Mouse (Mus musculus) right cerebral cortex, adult 18-20 months (tissue): ENCODE measurements at regions not wholly inside any gene's neighbourhood (a gene's known extent, or its start where the extent isn't known, plus 50 kb on each side); places are given as distances from the start of the nearest gene placed in this dataset.
A peak's percentile ranks its signal among the peaks of the same experiment; 100 is the strongest.

ENCODE experiments used
- DNase-seq: peaks from one replicate; pipeline ENCODE4 v3.0.0; 2022; ENCODE audit warnings: mixed read lengths

DNA sequence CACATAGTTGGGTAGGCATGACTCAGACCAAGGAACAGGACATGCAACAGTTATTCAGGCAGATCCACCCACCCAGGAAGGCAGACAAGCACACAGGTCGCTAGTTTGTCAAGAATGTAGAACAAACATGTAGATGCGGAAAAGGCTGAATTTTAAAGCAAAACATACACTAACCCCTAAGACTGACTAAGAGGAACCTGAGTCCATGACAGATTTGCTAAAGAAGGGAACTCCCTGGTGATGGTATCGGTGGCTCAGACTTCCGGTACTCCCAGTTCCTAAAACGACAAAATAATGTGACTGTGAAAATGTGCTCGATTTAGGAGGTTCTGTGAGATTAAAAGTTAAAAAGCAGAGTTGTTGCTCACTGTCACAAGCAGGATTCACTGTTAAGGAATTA is 340.0 kb upstream of the Cited2 start:
- DNase-seq: no peak

GRCm38 (mm10) chr10:17385181-17385580 is 337.8 kb upstream of the Cited2 start:
- no peak for DNase-seq

DNA sequence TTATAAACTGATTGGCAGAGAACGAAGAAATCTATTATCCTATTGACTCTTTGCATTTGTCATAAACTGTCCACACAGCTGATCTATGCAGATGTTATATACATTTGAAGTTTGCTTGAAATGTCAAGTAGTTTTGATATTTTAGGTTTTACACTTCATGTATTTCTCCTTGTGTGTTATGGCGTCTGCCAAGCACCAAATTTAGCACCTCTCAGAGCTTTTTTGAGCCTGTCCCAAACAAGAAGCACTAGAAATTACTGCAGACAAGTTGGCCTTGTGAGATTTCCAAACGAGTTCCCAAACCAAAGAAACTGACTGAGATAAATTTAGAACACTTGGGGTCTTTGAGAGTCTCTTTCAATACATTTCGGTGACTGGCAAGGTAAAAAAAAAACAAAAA is 335.7 kb upstream of the Cited2 start:
- no peak for DNase-seq

GRCm38 (mm10) chr10:17395495-17396224 is 327.4 kb upstream of the Cited2 start:
- DNase-seq: no peak

DNA sequence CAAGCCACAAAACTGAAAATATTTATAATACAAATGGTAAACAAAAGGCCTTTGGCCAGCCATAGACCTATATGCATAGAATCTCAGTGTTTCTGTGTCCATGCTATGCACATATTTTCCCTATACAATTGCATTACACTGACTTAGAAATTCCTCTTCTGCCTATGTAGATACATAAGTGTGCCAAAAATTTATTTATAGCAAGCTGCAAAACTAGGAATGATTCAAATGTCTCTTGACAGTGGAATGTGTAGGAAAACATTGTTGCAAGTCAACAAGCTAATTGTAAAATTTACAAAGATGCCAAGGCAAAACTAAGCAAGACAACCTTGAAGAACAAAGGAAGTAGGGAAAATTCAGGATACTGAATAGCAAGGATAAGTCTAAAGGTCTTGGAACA is 319.1 kb upstream of the Cited2 start:
- DNase-seq: no peak

- DNase-seq: no peak
These were observed 315.0 kb upstream of the Cited2 start for GRCm38 (mm10) chr10:17407854-17408606.

GRCm38 (mm10) chr10:17408781-17409180 is 314.2 kb upstream of the Cited2 start:
- DNase-seq: no peak

- DNase-seq: no peak
These were observed 311.6 kb upstream of the Cited2 start for GRCm38 (mm10) chr10:17411300-17411987.

DNA sequence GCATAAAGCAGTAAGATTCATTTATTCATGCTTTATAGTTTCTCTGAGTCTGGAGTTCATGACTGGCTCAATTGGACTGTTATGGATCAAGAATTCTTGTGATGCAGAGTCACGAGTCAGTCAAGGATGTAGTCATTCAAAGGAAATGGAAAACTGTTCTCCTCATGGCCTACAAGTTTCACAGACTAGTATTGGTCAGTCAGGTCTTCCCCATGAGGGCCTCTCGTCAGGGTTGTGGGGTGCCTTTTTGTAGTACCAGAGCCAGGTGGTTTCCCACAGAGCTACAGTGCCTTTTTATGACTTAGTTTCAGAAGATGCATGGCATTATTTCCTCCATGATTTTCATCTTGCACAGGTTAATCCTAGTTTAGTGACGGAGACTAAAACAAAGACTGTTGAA is 307.9 kb upstream of the Cited2 start:
- DNase-seq: no peak

DNA sequence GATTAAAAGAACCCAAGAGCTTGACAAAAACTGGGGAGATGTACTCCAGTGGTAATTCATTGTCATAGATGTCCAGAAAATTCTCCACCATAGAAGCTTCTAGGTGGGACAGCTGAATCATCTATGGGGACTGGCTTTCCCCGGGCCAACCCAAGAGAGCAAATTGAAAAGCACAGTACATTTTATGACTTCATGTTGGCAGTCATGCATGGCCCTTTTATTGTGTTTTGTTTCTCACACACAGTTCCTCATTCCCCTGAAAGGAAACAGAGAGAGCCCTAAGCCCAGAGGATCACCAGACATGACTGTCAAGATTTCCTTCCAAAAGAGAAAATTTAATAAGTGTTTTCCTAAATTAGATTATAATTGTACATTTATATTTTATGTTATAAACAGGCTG is 306.9 kb upstream of the Cited2 start:
- DNase-seq: no peak

GRCm38 (mm10) chr10:17417394-17417793 is 305.6 kb upstream of the Cited2 start:
- no peak for DNase-seq

GRCm38 (mm10) chr10:17418227-17418685 is 304.8 kb upstream of the Cited2 start:
- peak; percentile 24 for DNase-seq

DNA sequence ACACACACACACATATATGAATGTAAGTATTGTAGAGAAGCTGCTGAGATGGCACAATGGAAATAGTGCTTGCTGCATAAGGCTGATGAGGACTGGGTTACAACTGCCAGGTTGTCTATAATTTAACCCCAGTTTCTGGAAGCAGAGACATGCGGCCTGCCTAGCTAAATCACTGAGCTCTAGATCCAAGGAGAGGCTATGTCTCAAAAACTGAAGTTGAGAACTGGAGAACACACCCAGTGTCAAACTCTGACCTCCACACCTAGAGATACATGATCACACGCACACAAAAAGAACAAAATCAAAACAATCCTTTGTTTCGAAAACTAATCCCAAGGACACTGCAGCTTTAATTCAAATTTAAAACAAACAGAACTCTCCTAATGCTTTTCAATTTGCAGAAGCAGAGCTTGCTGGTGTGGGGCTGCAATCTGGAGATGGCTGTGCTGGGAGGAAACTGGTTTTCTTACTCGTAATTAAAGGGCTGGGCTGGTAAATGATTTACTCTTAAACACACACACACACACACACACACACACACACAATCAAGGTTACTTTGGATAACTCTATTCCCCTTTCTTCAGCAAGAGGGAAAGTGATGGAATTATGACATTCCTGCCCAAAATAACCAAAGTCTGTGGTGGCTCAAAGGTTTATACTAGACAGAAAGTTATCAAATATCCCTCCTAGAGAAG is 299.3 kb upstream of the Cited2 start:
- DNase-seq: no peak

GRCm38 (mm10) chr10:17426197-17426596 is 296.8 kb upstream of the Cited2 start:
- no peak for DNase-seq

DNA sequence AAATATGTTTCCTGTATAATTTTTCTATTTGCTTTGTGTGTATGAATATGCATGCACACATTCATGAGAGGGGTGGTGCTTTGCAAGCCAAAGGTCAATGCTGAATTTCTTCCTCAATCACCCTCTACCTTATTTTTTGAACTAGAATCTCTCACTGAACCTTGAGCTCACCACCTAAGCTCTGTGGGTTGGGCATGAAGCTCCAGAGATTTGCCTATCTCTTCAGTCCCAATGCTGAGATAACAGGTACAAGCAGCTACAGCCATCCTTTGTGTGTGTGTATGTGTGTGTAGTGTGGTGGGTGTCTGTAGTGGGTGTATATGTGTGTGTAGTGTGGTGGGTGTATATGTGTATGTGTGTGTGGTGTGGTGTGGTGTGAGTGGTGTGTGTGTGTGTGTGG is 295.7 kb upstream of the Cited2 start:
- no peak for DNase-seq

GRCm38 (mm10) chr10:17428315-17428714 is 294.7 kb upstream of the Cited2 start:
- no peak for DNase-seq

GRCm38 (mm10) chr10:17431068-17431467 is 291.9 kb upstream of the Cited2 start:
- DNase-seq: no peak

GRCm38 (mm10) chr10:17434098-17434497 is 288.9 kb upstream of the Cited2 start:
- no peak for DNase-seq

DNA sequence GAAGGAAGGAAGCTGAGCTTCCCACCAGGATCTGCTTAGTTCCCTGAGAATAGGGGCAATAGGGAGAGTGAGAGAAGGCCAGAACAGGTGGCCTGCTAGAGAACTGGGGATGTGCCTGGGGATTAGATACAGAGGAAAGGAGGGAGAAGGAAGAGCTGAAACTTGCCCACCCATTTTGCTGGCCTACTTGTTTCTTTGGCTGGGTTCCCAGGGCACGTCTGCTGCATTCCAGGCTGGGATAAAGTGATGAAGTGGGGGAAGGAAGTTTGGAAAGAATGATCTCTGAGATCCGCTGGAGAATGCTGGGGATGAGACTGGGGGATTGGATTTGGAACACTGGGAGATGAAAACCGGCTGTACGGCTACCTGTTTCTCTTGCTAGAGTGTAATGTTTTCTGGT is 272.8 kb upstream of the Cited2 start:
- no peak for DNase-seq

GRCm38 (mm10) chr10:17470880-17471279 is 252.1 kb upstream of the Cited2 start:
- DNase-seq: no peak

DNA sequence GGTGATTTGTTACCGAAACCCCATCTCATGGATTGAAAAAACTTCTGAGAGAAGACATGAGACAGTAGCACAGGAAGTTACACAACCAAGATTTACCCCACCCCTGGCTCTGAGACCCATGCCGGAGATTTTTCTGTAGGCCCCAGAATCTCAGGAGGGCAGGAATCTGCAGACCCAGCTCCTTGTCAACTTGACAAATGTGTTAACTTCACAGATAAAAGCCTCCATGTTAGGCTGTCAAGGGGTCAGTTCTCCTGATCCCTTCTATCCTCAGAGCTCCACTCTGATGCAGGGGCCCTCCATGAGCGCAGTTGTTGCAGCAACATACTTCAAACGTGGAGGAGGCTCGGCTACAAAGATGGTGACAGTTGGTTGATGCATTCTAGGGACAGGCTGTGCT is 250.5 kb upstream of the Cited2 start:
- no peak for DNase-seq

DNA sequence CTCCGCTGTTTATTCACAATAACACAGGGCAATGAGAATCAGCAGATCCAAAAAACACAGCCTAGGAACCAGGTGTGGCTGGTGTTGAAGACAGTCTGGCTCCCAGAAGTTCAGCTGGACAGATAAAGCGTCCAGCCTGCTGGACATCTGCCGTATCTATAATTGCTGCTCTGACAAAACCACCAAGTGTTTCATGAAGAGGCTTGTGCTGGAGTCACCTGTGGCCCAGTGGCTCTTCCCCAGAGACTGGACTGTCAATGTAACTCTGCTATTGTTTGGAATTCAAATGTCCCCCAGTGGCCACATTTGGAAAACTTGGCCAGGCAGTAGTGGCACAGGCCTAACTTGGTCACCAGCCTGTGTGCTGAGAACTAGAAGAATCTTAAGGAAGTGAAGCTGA is 247.0 kb upstream of the Cited2 start:
- DNase-seq: no peak

DNA sequence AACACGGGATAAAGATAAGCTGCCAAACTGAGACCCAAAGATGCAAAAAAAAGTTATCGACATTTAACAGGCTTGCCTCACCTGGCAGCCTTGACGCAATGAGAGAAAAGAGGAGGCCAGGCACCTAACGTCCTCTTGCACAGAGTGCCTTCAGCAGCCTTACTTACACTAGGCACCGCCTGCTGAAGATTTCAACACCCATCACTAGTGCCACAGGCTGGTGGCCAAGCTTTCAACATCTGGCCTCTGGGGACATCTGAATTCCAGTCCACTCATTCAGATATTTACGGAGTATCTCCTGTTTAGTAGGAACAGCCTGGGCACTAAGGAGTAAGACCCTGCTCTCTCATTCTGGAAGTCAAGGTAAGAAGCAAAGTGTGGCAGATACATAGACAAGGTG is 246.3 kb upstream of the Cited2 start:
- DNase-seq: no peak
